Mouse (Mus musculus): Measurements from ENCODE around the gene Tuft1.

DNA sequence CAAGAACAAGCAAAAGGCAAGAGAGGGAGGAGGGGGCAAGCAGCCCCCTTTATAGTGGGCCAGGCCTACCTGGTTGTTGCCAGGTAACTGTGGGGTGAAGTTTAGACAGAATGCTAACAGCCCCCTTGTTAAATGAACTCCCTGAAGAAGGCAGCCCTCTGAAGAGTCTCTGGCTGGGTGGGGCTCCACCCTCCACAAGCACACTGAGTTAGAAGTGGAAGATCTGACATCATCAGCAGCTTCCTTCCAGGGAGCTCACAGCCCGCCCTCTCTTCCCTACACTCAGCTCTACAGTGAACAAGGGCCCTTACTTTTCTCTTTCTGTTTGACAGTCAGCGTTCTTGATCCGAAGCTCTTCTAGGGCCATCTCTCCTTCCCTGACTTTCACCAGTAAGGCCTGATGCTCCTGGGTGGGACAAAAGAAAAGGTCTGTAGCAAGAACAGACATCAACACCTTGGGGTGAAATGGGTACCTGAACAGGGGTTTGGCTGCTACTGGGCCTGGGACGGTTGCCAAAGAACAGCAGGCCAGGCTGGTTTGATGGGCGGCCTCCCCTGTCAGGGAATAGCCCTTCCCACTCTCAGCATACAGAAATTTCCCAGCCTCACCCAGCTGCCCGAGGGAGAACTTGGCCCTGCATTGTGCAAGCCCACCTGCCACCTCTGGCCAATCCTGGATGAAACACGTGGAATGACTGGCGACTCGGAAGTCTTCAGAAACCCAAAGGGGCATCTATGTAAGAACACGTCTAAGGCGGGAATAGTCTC lies 36.7 kb downstream of the Tuft1 start:
- peak; percentile 73; the same call in 1 of the 2 replicates for TF ChIP-seq JUN (IDR thresholded peaks at IDR 0.05; ENCODE audit: insufficient read depth, low read depth, low read length)
- TF ChIP-seq CTCF (conservative IDR thresholded peaks at IDR 0.05 in 1 of 2, IDR thresholded peaks at IDR 0.05 in 1 of 2; ENCODE audit: low read depth in 2 of 2, low read length in 2 of 2) = no peak
- TF ChIP-seq UBTF (IDR thresholded peaks at IDR 0.05; ENCODE audit: low read depth, low read length) = no peak
